Mouse (Mus musculus): Measurements from ENCODE around the gene Prcd.
"Not testable (repeated sequence)": the region's sequence is repeated elsewhere in the genome, so short reads cannot be mapped to it uniquely, and the experiment has no call there.

Gene Prcd

DNA sequence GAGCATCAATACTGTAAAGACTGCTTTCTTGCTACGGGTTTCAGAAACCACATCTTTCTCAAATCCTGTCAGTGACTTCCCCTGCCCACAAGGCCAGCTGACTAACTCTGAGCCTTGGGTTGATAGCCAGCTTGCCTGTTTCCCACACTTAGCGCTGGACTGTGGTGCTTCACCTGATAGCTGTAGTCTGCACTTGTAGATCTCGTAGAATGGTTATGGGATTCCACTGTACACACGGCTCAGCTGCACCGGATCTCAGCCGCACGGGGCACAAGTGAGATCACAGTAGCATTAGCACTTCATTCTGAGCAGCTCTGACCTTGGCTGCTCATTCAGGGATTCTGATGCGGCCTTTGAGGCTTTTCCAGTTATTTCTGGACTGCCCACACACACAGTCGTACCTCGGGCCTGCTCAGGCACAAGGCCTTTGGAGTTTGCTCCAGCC lies 15.1 kb downstream of the Prcd start:
- DNase-seq (ENCODE audit: extremely low spot score, low read depth, low spot score) = no peak

DNA sequence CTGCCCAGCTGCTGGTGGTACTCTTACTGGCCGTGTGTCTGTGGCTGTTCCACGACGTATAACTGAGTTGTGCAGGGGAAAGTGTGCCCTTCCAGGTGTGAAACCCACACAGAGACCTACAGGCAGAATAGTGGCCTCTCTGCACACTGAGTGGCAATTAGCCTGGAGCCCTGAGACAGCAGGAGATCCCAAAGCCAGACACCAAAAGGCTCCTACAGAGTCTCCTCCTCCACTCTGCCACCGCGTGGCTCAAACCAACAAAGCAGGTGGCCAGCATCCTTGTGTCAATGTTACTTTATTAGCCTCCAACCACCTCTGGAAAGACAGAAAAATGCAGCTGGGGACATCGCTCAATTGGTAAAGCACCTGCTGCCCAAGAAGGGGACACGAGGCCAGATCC lies 15.5 kb downstream of the Prcd start:
- no peak for DNase-seq (ENCODE audit: extremely low spot score, low read depth, low spot score)

DNA sequence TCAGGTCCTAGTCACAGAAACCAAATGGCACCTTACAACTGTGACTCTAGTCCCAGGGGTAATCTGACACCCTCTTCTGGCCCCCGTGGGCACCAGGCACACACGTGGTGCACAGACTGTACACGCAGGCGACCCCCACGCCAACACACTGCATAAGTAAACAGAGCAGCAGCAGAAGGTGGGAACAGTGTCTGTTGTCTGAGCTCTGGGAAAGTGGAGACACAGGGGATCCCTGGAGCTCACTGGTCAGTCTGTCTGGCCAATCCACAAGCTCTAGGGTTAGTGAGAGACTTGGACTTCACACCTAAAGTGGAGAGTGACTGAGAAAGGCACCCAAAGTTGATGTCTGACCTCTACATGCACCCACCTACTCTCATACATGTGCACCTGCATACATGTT lies 16.0 kb downstream of the Prcd start:
- no peak for DNase-seq (ENCODE audit: extremely low spot score, low read depth, low spot score)

DNA sequence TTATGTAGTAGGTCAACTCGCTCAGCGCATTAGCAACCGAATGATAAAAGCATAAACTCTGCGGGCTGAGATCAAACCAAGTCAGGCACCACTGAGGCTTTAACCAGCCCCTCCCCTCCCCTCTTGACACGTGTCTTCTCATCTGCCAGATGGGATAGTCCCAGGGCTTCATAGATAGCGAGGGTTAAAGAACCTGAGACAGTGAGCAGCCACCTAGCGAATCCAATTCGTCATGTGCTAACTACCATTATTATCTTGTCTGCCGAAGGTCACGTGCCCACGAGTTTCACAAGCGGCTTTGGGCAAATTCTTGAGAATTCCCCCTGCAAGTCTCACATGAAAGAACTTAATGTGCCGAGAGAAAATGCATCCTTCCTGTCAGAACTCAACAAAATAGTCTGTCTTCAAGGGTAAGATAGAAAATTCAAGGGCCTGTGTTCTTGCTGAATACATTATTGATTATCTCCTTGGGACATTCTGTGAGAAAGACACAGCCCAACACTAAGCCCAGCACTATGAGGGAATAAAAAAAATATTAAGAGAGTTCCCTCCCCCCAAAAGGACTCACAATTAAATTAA lies 16.5 kb downstream of the Prcd start:
- DNase-seq (ENCODE audit: extremely low spot score, low read depth, low spot score) = no peak

DNA sequence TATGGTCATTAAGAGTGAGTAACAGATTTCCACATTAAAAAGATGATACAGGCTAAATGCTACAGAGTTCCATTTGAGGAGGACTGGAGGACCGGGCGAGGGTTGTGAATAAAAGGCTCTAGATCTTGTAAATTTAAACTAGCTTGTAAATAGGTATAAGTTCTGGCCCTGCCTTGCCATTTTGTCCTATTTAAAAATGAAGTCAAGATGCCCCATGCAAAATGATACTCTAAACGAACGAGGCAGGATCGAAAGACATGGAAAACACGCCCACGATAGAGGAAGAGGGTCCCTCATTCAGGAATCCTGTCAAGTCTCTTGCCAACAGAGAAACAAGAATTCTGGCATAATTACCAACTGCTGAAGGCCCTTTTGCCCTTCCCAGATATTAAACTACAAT lies 17.1 kb downstream of the Prcd start:
- DNase-seq (ENCODE audit: extremely low spot score, low read depth, low spot score) = no peak

DNA sequence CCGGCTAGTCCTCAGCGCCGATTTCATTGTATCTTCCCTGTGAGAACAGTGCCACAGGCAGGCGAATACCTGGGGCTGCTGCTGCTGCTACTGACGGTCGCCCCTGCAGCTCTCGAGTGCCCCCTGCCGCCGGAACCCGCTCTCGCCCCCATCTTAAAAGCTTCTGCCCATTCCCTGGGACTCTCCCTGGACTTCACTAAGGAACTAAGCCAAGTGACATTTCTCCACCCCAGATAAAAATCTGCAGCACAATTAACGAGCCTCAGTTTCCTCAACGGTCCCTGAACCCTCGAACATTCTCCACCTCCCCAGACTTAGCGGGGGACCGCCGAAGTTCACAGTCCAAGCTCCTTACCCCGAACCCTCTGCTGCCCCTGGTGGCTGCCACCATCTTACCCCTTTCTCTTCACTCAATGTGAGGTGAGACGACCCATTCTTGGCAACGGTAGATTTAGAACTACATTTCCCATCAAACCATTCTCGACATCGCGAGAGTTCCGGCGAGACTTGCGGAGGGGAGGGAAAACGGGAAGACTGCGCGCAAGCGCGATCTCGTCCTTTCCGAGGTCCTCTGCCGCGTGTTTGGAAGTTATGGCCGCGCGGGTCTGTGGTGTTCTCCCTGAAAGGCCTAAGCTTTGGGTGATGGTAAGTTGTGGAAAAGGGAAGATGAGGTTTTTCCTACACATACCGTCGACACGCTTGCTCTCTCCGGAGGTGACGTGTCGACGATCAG lies 17.9 kb downstream of the Prcd start:
- peak; percentile 100 for DNase-seq (ENCODE audit: extremely low spot score, low read depth, low spot score)

DNA sequence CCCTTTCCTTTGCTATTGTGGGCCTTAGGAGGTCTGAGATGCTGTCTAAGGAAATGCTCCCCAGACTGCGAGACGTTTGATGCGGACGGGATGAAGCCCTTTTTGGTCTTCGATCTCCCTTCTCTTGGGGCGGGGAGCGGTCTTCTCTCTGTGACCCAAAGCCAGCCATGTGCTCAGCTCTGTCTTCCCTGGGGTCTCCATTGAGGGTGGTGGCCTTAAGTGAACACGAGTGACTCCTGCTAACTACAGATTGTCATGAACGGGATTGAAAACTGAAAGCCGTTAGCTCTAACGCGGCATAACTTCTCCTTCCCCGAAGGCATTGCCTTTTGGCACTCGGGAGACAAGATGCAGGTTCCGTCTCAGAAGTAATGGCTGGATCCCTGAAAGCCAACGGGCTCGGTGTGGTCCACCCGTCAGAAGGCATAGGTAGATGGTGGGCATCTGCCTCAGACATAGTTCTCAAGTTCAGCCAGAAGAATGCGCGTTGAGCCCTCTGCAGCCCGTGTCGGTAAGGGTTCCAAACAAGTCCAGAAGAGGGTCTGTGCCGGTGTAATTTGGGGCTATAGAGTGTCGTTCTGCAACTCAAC lies 18.6 kb downstream of the Prcd start:
- no peak for DNase-seq (ENCODE audit: extremely low spot score, low read depth, low spot score)

DNA sequence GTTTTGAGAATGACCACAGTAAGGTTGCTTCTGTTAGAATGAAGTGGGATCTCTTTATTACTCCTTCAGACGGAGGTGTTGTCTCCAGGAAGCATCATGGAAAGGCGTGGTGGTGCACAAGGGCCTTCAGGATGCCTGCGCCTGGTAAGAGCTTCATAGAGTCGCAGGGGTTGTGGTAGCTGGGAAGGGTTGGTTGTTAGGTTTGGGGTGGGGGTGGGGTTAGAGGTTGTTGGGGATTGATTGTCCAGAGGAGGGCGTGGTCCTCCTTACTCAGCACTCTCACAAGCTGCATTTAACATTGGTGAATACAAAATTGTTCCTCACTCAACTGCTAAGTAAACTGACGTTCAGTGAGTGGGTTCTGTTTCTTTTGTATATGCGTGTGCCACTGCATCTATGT lies 19.3 kb downstream of the Prcd start:
- DNase-seq (ENCODE audit: extremely low spot score, low read depth, low spot score) = no peak

DNA sequence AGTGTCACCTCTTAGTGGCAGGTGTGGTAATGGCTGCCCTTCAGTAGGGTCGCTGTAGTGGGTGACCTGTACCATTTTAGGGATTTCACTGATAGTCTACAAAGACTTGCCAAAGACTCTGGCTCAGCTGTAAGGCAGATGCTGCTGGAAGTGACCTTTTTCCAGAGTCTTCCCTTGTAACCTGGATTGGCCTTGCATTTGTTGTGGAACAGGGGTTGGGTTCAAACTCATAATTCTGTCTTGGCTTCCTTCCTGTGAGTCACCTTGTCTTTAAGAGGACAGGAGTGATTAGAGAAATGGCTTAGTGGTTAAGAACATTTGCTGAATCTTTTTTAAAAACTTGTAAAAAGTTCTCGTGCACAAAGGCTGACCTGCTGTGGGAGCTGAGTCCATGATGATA lies 20.1 kb downstream of the Prcd start:
- no peak for DNase-seq (ENCODE audit: extremely low spot score, low read depth, low spot score)

DNA sequence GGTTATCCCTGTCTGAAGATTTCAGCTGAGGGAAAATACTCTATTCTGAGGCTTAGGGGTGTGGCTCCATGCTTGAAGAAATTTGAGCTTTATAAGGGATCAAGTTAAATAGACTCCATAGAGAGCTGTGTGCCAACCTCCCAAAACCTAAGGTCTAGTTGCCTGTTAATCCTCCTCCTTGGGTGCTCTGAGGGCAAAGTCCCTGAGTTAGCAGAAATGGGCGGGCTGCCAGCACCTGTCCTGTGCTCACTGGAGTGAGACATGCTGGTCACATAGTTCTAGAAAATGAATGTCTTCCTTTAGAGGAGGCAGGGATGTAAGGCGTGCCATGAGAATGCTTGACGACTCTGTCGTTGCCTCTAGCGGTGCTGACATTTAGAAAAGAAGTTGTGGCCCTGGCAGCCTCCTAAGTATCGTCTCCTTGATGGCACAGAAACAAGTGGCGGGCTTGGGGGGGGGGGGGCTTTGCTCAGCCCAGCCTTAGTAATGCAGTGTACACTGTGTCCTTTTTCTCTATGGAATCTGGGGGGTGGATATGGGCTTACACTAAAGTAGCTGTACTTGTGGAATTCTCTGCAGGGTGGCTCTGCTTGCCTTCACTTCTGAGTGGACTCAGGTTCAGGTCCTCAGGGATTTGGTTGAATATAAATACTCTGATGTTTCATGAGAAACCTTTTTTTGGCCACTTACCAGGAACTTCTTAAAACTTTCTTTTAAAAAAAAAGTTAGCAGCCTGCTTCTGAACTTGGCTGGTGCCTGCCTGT lies 21.5 kb downstream of the Prcd start:
- DNase-seq (ENCODE audit: extremely low spot score, low read depth, low spot score) = no peak

DNA sequence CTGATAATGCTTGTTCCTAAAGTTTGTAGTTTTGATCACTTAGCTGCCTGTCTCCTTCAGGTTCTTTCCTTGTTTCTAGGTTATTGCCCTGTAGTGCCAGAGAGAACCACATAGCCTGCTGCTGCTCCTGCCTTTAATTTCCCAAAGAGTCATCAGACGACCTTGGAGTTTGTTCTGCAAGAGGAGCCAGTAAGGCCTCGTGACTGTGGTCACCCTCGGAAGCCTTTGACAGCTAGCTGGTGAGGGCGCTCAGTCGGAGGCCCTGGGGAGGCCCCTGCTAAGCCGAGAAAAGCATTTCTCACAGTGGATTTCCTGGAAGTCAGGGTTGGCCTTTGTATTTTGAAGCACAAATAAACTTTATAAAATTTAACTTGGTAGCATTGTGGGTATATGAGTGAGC lies 22.1 kb downstream of the Prcd start:
- not testable (repeated sequence) for DNase-seq (ENCODE audit: extremely low spot score, low read depth, low spot score)

DNA sequence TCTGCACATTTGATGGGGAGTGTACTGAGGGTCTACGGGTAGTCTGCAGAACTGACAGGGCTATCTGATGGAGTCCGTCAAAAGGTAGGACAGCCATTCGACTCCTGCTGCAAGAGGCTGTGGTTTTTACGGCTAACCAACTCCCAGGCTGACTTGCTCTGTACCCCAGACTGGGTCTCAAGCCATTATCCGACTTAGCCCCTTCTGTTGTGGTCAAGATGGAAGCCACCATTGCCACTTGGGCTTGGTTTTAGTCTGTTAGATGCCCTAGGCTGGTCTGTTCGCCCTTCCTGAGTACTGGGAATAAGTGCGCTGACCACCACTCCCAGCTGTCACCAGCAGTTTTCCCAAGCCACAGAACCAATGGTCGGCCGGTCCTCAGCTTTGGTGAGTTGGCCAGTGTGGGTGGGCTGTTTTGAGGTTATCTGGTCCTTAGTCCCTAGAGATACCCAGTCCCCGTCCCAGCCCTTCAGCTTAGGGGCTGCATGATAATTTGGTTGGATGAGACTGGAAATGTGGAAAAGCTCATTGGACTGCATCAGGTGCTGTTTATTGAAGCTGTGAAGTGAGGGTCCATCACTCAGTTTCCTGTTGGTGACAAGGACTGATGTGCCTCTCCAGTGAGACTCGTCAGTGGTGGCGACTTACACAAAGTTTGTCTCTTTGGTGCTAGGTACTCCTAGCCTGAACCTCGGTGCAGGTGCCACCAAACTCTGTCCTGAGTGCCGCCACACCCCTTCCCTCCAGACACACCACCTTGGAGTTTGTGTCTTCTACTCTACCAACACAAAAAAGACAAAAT lies 23.0 kb downstream of the Prcd start:
- no peak for DNase-seq (ENCODE audit: extremely low spot score, low read depth, low spot score)

DNA sequence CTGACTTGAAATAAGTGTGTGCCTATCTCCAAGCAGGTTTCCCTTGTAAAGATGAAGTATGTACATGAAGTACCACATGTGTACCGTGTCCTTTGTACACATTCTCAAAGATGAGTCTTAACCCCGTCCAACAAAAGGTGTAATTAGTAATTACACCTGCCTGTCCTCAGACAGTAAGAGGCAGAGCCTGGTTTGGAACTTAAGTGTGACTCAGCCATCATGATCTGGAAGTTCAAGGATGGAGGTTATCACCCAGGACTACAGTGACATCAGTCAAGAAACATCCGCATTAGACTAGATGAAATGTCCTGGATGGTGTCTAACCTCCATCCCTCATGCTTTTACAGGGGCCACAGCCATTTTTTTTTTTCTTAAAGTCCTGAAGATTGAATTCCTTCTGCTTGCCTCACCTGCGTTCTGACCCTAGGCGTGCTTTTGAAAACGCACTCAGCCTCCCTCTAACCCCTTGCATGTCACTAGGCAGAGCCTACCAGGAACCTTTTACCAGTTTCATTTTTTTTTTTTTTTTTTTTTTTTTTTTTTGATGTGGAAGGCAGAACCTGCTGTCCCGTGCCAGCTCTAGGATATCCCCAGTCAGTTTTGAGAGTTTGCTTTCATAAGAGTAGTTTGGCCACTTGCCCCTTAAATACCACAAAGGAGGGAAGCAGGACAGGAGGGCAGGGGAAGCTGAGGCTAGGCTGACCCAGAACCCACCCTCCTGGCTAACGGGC lies 24.5 kb downstream of the Prcd start:
- no peak for DNase-seq (ENCODE audit: extremely low spot score, low read depth, low spot score)

DNA sequence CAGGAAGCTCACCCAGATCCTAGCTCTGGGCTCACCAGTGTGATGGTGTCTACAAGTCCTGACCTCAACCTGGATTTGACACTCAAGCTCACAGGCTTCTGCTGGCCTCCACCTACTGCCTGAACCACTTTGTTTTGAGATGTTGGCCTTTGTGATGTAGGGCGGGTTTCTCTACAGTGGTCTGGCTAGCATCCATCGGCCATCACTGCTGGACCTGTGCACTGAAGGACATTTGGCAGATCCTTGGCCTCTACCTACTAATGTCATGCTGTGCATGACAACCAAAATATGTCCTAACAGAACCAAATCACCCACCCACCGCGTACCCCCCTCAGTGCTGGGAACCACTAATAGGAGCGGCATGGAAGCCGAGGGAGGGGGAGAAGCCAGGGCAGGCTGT lies 25.8 kb downstream of the Prcd start:
- DNase-seq (ENCODE audit: extremely low spot score, low read depth, low spot score) = no peak

DNA sequence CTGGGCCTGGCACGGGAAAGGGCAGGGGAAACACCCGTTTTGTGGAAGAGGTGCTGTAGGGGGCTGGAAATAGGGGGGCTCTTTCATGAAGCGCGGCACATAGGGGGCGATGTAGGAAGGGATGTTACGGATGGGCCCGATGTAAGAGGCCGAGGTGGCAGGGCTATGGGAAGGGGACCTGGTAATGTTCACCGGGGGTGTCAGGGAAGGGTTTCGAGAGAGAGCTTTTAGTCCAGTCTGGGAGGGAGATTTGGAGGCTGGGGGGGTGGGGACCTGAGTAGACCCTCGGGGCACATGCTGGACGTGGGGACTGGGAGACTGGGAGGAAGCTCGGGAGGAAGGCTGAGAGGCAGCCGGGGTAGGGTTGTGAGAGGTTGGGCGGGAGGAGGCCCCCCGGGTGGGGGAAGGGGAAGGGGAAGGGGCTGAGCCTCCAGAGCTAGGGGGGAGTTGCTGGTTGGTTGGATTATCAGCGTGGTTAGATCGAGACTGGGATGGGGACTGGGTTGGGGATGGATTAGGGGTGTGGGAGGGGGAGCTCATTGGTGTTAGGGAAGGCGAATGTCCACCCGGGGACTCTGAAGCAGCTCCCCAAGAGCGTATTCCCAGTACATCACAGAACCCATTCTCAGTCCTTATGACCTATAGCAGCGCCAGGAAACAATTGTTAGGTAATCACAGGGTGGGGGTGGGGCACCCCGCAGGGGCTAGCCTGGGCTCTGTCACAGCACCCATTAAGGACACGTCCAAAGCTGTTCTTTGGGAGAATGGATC lies 27.2 kb downstream of the Prcd start:
- no peak for DNase-seq (ENCODE audit: extremely low spot score, low read depth, low spot score)

DNA sequence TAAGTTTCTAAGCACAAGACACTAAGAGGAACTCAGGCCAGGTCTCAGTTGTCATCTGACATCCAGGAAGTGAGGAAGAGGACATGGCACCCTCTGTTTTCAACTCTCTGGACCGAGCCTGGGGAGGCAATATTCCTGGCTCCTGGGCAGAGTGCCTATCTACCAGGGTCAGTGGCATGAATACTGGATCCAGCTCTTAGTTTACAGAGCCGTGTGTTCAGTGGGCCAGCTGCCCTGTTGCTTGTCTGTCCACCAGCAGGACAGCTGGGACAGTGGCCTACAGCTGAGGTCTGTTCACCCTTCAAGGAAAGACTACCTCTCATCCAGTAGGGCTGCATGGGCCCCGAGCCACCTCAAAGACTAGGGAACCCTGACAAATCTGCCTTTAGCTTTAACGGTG lies 27.8 kb downstream of the Prcd start:
- no peak for DNase-seq (ENCODE audit: extremely low spot score, low read depth, low spot score)

DNA sequence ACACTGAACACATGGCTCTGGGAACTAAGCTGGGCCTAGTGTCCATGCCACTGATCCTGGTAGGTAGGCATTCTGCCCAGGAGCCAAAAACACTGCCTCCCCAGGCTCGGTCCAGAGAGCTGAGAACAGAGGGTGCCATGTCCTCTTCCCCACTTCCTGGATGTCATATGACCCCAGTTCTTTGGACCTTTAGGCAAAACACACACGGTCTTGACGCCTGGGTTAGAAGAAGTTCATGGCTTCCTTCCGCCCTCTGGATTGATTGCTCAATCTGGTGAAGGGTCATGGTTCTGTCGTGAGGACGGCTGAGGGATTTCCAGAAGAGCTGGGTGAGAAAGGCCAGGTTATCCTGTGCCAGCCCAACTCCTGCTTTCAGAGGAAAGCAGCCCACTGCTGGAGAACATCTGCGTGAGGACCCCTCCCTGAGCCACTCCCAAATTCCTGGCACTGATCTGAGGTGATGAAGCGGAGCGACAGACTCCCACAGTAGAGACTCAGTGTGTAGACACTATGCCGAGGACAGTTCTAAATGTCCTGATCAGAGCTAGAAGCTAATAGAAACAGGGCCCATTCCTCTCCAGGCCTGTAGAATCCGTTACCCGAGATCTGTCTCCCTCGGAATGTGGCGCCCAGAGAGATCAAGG lies 29.3 kb downstream of the Prcd start:
- no peak for DNase-seq (ENCODE audit: extremely low spot score, low read depth, low spot score)

DNA sequence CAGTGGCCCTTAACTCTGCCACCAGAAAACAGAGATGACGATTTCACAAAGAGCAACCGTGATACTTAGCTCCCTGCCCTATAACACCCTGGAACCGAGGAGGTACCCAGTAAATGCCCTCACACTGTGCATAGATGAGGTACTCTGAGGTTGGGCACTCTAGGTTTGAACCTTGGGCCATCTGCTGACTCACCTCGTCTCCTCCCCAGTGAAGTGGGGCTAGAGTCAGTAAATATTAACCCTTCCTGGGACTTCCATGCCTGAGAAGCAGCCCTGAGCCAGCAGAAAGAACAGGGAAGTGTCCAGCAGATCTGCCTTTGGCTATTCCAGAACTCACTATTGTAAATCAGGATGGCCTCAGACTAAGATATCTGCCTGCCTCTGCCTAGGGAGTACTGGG lies 30.4 kb downstream of the Prcd start:
- no peak for DNase-seq (ENCODE audit: extremely low spot score, low read depth, low spot score)

DNA sequence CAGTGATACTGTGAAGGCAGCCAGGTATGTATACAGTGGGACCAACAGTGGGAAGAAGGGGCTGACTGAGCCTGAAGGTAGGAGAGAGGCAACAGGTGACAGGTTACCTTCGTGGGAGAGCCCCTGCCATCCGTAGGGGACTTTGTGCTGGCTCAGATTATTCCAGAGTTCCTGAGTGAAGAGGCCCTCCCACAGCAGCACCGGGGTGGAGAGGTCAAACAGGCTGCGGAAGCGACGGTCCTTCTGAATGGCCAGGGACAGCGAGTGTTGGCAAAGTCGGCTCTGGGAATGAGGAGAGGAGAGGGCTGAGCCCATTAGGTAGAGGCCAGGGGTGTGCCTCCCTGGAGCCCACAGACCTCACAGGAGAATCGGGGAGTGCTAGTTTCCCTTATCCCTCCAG lies 32.4 kb downstream of the Prcd start:
- DNase-seq (ENCODE audit: extremely low spot score, low read depth, low spot score) = no peak

Measured in hindlimb bud, embryonic 11.5 days (tissue).